Mouse (Mus musculus) thymus, postnatal 10 days (tissue): ENCODE results near the gene Nipal3.

Source experiments
- DNase-seq, 2 experiments: peaks; one replicate each; pipeline ENCODE4 v3.0.0; 2021; ENCODE audit warnings: low spot score in 2 of 2

Nipal3 gene

DNA sequence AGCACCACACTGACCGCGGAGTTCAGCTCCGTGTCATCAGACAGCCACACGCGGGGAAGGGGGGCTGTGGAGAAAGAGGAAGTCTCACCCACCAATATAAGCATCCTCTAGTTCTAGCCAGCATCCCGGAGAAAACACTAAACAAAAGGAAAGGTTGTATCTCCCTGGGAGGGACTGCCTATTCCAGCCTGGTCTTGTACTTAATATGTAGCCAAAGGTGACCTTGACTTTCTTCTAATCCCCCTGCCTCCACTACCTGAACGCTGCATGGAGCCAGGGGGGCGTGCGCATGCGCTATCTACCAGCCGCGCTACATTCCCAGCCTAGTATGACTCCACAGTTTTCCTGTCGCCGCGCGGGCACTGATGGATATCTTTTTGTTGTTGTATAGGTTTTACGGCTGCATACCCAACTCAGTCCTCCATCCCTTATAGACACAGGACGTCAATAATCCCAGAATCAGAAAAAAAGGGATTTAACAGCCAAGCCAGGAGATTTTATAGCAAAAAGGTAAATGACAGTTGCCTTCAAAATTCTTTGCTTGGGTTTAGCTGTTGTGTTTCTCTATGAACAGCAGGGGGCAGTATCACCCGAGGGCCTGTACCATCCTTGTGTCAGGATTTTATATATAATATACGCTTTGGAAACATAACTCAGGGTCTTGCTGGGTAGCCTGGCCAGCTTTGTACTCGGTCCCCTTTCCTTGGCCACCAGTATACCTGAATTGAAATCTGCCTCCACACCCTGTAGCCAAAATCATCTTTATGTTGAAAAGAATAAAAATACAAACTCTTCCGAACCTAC lies 12.9 kb upstream of the Nipal3 start:
- DNase-seq: peak in 1 of 2 experiments; percentile 40

DNA sequence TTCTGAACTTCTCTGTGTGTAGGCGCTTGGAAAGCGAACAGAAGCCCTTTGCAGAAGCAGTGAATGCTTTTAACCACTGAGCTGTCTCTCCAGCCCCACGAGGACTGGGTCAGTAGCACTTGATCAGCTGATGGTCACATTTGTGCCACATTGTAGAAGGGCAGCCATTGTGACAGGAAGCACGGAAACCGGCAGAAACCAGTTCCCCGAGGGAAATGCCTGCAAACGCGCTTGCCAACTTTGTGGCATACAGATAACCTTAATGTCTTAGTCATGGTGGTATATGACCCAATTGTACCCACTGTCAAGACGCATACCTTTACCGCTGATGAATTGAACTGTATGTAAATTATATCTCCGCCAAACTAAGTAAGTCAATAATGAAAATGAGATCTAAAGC lies 11.0 kb upstream of the Nipal3 start:
- DNase-seq: no peak

DNA sequence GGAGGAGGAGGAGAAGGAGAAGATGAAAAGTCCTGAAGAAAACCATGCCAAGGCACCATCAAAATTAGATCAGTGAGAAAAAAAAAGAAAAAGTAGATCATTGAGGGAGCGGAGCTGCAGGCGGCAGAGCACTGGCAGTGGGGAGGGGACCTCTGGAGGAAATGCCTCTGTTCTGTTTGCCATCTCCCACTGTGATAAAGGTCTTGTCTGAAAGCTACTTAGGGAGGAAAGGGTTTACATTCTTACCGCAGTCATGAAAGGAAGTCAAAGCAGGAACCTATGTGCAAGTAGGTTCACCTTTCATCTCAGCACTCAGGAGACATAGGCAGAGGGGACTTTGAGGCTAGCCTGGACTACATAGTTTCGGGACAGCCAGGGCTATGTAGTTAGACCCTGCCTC lies 6.7 kb upstream of the Nipal3 start:
- DNase-seq: no peak

DNA sequence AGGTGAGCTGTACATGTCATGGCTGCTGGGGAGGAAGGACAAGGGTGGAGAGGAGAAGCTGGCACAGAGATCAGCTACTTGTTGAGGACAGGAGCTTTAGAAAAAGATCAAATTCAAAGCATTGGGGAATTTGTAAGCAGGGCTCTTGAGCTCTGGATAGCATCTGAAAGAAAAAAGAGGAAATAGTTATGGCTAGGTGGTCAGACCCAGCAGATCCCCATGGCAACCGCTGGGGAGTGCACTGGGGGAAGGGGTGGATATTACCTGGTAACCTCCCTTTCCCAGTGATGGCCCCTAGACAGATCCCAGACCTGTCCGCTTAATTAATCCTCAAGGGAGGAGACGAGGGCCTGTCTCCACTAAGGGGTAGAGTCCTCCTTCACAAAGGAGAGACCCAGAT lies 5.0 kb upstream of the Nipal3 start:
- DNase-seq: no peak

DNA sequence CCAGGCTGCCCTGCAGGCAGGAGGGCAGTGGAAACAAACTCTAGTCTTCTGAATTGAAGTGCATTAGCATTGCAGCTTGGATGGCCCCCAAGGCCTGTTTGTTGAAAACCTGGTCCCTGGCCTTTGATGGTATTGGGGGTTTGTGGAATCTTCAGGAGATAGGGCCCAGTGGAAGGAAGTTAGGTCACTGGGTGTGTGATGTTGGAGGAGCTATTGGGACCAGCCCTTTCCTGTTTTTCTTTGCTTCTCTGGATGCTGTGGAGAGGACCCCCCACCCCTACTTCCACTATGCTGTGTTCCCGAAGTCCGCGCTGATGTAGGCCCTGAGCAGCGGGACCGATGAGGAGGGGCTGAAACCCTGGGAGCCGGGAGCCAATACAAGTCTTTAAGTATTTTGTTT lies 3.3 kb upstream of the Nipal3 start:
- no peak for DNase-seq

GRCm38 (mm10) chr4:135495810-135496209 lies 972 bp upstream of the Nipal3 start:
- no peak for DNase-seq

DNA sequence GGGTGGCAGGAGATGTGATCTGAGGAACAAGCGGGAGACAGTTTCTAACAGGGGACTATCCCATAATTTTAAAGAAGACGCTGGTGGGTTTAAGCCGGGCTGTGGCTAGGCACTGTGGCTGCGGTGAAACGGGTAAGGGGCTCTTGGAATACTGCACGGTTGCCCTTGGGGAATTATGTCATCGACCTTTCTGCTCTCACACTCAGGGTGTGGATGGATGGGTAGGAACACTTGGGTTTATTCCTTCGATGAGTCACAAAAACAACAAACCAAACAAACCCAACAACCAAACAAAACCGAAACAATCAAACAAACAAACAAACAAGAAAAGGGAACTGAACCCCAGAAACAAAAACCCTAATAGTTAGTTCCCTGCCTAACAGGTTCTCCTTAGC lies 556 bp upstream of the Nipal3 start:
- no peak for DNase-seq

DNA sequence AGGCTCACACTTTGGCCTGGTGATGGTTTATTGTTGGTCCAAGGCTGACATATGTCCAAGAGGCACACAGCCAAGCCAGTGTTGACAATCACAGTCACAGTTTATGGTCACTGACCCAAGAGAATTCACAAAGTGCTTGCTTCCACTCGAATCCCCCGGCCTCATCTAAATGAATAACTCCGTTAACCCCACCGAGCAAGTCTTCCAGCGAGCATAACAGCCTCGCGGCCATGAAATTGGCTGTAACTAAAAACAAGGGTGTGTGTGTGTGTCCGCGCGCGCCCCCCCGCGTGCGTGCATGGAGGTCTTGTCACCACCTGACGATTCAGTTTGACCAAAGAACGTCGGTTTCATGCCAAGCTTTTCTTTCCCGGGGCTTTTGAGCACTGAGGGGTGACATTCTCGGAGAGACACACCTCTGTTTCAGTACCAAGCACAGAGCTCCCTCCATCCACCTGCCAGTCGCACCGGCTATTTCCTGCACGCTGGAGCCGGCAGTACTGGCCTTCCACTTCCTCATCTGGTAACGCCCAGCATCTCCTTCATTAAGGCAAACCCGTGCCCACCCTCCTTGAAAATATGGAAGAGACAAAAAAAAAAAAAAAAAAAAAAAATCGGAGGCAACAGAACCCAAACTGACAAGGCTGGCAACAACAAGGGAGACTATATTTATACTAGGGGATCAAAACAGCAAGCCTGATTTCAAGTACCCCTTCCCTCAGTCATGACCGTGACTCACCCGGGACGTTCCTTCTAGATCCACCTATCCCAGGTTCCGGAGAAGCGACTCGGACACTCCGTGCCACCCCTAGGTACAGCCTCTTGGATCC lies 932 bp downstream of the Nipal3 start:
- DNase-seq: peak; percentile 25 to 29

DNA sequence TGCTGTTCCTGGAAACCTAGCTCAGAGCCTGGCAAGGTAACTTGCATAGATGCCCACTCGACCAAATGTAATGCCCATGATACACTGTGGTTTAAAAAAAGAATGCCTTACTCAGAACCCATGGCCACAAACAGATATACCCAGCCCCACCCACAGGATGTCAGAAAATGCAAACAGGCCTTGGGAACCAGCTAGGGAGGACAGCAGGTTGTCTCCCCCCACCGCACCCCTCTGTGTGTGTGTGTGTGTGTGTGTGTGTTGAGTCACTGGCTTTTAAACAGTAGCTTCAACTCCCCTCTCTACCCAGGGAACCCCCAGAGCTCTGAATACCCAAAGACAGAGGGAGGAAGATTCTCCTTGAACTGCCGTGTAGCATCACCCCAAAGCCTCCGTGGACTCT lies 1.6 kb downstream of the Nipal3 start:
- no peak for DNase-seq

GRCm38 (mm10) chr4:135489256-135489655 lies 5.6 kb downstream of the Nipal3 start:
- no peak for DNase-seq

DNA sequence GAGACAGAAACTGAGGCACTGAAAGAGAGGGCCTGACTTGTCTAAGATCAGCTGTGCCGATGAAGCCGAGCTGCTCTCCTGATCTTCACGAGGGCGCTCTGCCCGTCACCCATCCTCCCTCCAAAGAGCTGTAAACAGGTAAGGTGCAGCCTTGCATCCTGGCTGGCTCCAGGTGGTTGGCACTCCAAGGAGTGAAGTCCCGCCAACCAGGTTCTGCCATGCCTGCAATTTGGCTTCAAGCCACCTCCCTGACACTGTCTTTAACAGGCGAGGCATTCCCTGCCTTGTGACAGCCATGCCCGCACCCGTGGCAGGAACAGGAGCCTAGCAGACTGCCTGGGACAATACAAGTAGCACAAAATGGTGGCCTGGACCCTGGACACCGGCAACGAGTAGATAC lies 8.5 kb downstream of the Nipal3 start:
- no peak for DNase-seq

DNA sequence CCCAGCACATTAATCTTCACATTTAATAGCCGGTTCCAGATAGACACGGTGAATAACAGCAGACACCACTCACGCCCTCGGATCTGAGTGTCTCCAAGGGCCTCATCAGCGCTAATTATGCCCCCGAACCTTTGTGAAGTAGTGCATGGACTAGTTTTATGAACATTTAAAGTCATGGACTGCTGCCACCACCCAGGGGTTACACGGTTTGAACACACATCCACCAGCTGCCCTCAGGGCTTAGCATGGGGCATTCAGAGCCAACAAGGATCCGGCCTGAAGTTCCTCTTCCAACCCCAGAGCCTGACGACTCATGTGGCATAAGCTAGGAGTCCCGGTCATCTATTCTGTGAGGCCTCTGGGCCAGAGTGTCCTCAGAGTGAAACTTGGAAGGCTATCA lies 9.8 kb downstream of the Nipal3 start:
- DNase-seq: no peak

- DNase-seq: no peak
Observed at GRCm38 (mm10) chr4:135480370-135480769, 14.5 kb downstream of the Nipal3 start.

DNA sequence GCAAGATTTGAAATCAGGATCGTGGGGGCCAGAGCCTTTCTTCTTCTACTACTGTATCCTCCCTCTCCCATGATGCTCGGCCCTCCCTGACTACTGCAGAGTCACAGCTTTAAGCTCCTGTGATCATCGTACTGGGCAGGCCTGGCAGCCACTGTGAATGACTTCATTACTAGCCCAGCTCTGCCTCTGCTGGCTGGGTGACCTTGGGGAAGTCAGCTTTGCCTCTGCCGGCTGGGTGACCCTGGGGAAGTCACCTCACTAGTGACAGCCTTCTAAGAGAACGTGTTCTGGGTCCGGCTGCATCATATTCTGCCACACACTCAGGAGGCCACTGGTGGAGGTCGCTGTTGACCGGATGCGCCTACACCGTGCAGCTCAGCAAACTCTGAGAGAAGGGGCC lies 17.0 kb downstream of the Nipal3 start:
- no peak for DNase-seq

- DNase-seq: no peak
Observed at GRCm38 (mm10) chr4:135463406-135463805, 31.4 kb downstream of the Nipal3 start.

DNA sequence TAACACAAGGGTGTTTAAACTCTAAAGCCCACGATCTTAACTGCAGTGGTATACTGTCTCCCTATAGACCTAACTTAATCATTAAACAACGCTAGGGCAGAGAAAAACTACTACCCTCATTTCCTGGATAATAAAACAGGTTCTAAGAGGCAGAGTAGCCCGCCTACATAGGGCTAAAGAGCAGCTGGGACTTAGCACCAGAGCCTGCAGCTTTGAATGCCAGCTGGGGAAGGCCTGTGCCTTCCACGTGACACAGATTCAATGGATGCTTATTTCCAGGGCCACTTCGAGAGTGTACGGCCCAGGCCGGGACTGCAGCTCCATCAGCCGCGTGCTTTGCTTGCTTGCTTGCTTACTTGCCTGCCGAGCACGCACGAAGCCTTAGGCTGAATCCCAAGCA lies 41.3 kb downstream of the Nipal3 start:
- DNase-seq: no peak

- DNase-seq: no peak
Observed at GRCm38 (mm10) chr4:135453164-135453563, 41.7 kb downstream of the Nipal3 start.

DNA sequence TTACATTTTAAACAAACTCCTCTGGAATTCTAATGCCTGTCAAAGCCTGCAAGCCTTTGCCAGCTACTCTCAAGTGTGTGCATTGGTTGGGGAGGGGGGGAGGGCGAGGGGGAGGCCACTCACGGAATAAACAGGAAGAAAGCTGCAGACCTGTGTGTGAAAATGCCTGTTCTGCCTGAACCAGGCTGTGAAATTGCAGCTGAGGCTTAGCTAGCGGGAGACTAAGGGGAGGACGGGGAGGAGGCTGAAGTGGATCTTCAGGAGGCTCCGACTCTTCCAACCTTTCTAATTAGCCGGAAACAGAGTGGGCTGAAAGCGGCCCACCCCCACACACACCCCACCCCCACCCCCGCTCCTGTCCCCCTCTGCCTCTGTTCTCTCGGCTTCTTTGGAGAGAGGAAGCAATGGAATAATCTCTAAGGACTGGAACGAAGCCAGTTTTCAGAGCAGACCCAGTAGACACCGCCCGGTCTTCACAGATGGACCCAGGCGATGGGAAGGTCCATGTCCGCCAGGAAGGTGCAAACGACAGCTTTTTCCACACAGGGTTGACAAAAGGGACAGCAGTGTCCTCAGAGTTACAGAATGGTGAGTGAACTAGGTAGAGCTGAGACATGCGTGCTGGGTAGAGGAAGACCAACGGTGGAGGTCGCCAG lies 43.4 kb downstream of the Nipal3 start:
- no peak for DNase-seq

DNA sequence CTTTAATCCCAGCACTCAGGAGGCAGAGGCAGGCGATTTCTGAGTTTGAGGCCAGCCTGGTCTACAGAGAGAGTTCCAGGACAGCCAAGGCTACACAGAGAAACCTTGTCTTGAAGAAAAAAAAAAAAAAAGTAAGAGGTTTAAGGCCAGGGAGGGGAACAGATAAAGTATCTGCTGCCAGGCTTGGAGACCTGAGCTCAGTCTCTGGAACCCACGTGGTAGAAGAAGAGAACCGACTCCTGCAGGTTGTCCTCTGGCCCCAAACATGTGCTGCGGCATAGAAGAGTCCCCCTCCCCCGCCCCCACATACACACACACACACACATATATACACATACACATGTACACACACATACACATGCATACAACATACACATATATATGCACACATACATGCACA lies 52.4 kb downstream of the Nipal3 start:
- DNase-seq: no peak

DNA sequence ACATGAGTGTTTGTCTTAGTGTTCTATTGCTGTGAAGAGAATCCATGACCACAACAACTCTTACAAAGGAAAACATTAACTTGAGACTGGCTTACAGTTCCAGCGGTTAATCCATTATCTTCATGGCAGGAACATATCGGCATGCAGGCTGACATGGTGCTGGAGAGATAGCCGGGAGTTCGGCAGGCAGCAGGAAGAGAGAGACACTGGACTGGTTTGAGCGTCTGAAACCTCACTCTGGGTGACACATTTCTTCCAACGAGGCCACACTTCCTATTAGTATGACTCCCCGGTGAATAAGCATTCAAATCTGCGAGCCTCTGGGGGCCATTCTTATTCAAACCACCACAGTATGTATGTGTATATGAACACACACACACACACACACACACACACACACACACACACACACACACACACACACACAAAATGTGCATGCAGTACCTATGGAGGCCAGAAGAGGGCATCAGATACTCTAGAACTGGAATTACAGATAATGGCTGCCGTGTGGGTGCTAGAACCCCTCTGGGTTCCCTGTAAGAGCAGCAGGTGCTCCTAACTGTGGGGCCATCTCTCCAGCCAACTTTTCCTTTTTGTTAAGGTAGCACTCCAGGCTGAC lies 54.8 kb downstream of the Nipal3 start:
- peak; percentile 23 to 44 for DNase-seq

- peak; percentile 64 to 66 for DNase-seq
Observed at GRCm38 (mm10) chr4:135439188-135439647, 55.6 kb downstream of the Nipal3 start.

DNA sequence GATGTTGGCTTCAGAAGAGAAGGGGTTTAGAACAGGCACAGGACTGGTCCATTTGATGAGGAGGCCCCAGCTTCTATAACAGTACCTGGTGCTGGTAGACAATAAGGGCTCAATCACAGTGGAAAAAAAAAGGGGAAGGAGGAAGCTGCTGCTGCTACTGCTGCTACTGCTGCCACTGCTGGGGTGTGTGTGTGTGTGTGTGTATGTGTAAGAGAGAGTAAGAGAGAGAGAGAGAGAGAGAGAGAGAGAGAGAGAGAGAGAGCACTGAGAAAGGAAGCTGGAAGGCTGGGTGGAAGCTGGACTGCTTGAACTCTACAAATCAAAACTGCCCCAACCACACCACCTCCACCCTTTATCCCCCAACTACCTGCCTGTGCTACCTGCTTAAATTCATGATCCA lies 56.9 kb downstream of the Nipal3 start:
- no peak for DNase-seq
